Mouse (Mus musculus): ENCODE results near the gene Gipc3. TPM values are rescaled to one million over a fixed set of nuclear protein-coding genes. Genes with fewer than 3 reads are reported as not detected.
A peak's percentile ranks its signal among the peaks of the same experiment; 100 is the strongest.

Gene Gipc3
- total RNA-seq, 2 experiments from 2014 or later = 5.9 TPM

DNA sequence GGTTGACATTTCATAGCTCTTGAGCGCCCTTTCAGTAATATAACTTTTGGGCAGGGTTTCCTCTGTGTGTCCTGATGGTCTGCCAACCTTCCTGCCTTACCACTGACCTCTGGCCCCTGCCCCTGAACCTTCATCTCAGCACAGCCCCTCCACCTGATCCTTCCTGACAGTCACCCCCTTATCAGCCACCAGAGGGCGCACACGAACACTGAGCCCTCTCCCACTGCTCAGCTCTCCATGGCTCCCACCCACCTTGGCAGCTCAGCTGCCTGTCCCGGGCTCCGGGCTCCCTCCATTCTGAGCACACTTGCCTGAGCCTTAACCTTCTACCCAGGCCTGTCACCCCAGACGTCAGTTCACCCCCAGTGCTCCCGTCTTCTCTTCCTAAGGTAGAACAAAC, 53.8 kb downstream of the Gipc3 start:
- DNase-seq = peak; percentile 69 to 73

DNA sequence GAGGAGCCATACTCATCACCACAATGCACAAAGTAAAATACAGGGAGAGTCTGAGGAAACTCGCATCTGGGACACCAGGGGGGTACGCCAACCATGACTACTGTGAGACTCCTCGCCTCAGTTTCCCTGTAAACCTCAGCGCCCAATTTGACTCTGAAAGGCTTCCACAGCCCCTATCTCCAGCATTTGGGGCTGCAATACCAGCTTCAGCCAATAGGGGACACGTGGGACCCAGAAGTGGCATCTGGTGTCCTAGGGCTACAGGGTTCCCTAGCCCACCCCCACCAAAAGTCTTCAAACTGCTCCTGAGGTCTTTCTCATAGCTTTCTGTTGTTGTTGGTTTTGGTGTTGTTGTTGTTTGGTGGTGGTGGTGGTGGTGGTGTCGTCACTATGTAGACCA, 54.5 kb downstream of the Gipc3 start:
- DNase-seq = peak; percentile 40 to 66

More for the DNA sequence above, 53.8 kb downstream of the Gipc3 start:
- intact Hi-C loops (cut with DNase I) = loop anchor here (1.0 to 2.0 kb wide), 3 partner anchors 16 to 64 kb away; no protein-coding TSS in a partner anchor

DNA sequence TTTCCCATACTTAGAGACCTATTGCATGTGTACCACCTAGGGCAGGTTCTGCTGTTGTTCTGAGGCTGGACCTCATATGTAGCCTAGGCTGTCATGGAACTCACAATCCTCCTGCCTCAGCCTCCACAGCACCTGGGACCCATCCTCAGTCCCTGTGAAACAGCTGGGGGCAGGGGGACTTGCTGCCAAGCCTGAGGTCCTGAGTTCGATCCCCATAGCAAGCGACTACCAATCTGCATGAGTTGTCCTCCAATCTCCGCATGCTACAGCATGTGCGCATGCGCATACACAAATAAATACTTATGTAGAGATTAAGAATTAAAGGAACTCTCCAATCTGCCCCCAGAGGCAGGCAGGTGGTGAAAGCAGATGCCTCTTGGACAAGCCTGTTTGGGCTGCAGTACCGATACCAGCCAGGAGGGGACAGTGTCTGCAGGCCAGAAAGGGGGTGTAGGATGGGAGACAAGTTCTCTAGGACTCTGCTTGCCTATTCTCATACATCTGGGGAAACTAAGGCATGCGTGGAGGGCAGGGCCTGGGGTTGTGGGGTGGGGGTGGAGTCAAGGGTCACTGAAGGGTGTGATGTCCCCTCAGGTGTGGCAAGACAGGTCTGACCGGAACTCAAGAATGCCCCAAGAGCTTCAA, 55.4 kb downstream of the Gipc3 start:
- intact Hi-C loops (cut with DNase I) = loop anchor here (1.0 to 2.0 kb wide), 3 partner anchors 53 to 163 kb away; no protein-coding TSS in a partner anchor
- DNase-seq = peak; percentile 52 to 70

More for the DNA sequence above, 54.5 kb downstream of the Gipc3 start:
- intact Hi-C loops (cut with DNase I) = loop anchor here (1.0 to 2.0 kb wide), 3 partner anchors 52 to 162 kb away; no protein-coding TSS in a partner anchor

DNA sequence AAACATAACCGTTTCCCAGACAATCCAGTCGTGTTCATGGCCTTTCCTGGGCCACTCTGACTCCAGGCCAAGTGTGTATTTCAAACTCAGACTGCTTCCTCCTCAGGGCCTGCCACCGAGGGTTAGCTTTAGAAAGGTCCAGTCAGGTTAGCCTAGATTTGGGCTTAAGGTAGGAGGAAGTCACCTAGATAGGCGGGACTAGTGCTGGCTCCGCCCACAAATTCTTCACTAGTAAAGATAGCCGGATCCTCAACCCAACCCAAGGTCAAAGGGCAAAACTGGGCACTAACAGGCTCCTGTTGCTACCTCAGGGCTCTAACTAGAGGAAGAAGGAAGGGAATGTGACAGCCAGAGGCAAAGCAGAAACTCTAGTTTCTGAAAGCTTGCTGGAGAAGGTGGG, 56.5 kb downstream of the Gipc3 start:
- DNase-seq = no peak
- intact Hi-C loops (cut with DNase I) = no loop called here

DNA sequence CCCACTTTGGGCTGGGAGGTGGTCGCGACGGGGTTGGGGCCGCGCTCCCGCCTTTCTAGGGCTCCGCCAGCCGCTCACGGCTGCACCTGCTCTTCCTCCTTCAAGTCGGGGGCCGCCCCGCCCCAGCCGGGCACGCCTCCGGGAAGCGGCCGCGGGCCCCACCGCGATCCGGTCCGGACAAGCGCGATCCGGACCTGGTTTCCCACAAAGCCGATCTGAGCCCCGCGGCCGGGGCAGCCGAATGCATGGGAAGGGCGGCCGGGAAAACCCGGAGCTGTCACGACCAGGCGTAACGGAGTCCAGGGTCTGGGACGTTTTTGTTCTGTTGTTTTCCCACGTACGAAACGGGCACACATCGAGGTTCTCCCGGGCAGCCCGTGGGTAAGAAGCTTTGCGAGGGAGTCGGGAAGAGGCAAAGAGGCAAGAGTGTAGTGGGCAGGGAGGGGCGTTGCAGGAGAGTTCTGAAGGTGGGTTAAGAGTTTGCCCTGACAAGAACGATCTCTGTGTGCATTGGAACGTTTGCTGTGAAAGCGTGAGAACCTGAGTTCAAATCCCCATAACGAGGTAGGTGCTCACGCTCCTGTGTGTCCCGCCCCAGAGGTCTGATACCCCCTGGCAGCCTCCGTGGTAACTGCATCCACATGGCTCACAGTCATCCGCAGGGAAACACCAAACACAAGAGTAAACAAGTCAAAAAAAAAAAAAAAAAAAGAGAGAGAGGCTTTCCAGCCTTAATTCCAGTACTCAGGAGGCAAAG, 57.2 kb downstream of the Gipc3 start:
- intact Hi-C loops (cut with DNase I) = no loop called here
- DNase-seq = peak; percentile 91 to 97

Small RNA genes lying within 50 kb of the gene (microRNA-seq; reads per million reads assigned to microRNA genes)
- 0.67 to 0.72 reads per million in 2 experiments for gene Mir6913 (ENCODE audit: borderline number of aligned reads in 2 of 2)

Other genes starting within 250 kb of the Gipc3 start
- gene Creb3l3, start 244.4 kb downstream of the Gipc3 start, total RNA-seq (2021) = 1 to 10 TPM in 1 of 2 experiments, under 1 TPM in 1; 0.95 to 1.1 TPM
- gene Map2k2, start 237.4 kb downstream of the Gipc3 start, total RNA-seq (2021) = 100 to 1,000 TPM; 113 to 125 TPM
- 10 to 100 TPM; 37.9 to 39.5 TPM for gene Zbtb7a, start 208.0 kb downstream of the Gipc3 start, total RNA-seq (2021)
- gene Pias4, start 175.3 kb downstream of the Gipc3 start, total RNA-seq (2021) = 10 to 100 TPM; 14.0 to 17.1 TPM
- 1,000 to 10,000 TPM; 1,005 to 1,085 TPM for gene Eef2, start 166.6 kb downstream of the Gipc3 start, total RNA-seq (2021)
- gene Dapk3, start 160.3 kb downstream of the Gipc3 start, total RNA-seq (2021) = 10 to 100 TPM; 31.0 to 31.3 TPM
- not detected for gene 4930442H23Rik, start 159.4 kb downstream of the Gipc3 start, total RNA-seq (2021)
- 1 to 10 TPM; 7.8 to 7.9 TPM for gene Nmrk2, start 141.2 kb downstream of the Gipc3 start, total RNA-seq (2021)
- gene Atcay, start 112.4 kb downstream of the Gipc3 start, total RNA-seq (2021) = under 1 TPM in 1 of 2 experiments, not detected in 1; 0.11 TPM
- 1 to 10 TPM; 2.5 to 3.6 TPM for gene Zfr2, start 110.1 kb downstream of the Gipc3 start, total RNA-seq (2021)
- gene Matk, start 90.3 kb downstream of the Gipc3 start, total RNA-seq (2021) = under 1 TPM; 0.39 to 0.41 TPM
- 10 to 100 TPM; 95.2 to 97.4 TPM for gene Mrpl54, start 76.3 kb downstream of the Gipc3 start, total RNA-seq (2021)
- 100 to 1,000 TPM; 102 to 108 TPM for gene Apba3, start 76.3 kb downstream of the Gipc3 start, total RNA-seq (2021)
- under 1 TPM in 1 of 2 experiments, not detected in 1; 0.19 TPM for gene Tjp3, start 51.7 kb downstream of the Gipc3 start, total RNA-seq (2021)
- gene Pip5k1c, start 50.3 kb downstream of the Gipc3 start, total RNA-seq (2021) = 10 to 100 TPM; 31.5 to 33.3 TPM
- gene Cactin, start 22.2 kb downstream of the Gipc3 start, total RNA-seq (2021) = 10 to 100 TPM; 13.2 to 17.4 TPM
- gene Tbxa2r, start 14.5 kb downstream of the Gipc3 start, total RNA-seq (2021) = 1 to 10 TPM; 5.0 to 5.4 TPM
- gene Hmg20b, start 7.2 kb upstream of the Gipc3 start, total RNA-seq (2021) = 10 to 100 TPM; 60.4 to 67.1 TPM
- 10 to 100 TPM; 11.7 to 12.5 TPM for gene Mfsd12, start 14.2 kb upstream of the Gipc3 start, total RNA-seq (2021)
- gene 4930404N11Rik, start 22.6 kb upstream of the Gipc3 start, total RNA-seq (2021) = under 1 TPM; 0.31 to 0.81 TPM
- gene Fzr1, start 35.2 kb upstream of the Gipc3 start, total RNA-seq (2021) = 10 to 100 TPM; 27.8 to 29.4 TPM
- 10 to 100 TPM; 50.3 to 52.2 TPM for gene Dohh, start 41.2 kb upstream of the Gipc3 start, total RNA-seq (2021)
- 1 to 10 TPM; 1.1 to 2.0 TPM for gene Gm48551, start 41.2 kb upstream of the Gipc3 start, total RNA-seq (2021)
- under 1 TPM in 1 of 2 experiments, not detected in 1; 0.62 TPM for gene Gm48552, start 45.7 kb upstream of the Gipc3 start, total RNA-seq (2021)
- gene Smim24, start 49.8 kb upstream of the Gipc3 start, total RNA-seq (2021) = 1 to 10 TPM; 2.2 to 2.4 TPM
- gene Nfic, start 112.4 kb upstream of the Gipc3 start, total RNA-seq (2021) = 100 to 1,000 TPM; 115 to 133 TPM
- gene Celf5, start 139.4 kb upstream of the Gipc3 start, total RNA-seq (2021) = under 1 TPM in 1 of 2 experiments, not detected in 1; 0.24 TPM
- 10 to 100 TPM; 61.9 to 63.9 TPM for gene Ncln, start 153.1 kb upstream of the Gipc3 start, total RNA-seq (2021)
- 1 to 10 TPM in 1 of 2 experiments, under 1 TPM in 1; 0.61 to 1.3 TPM for gene S1pr4, start 156.9 kb upstream of the Gipc3 start, total RNA-seq (2021)
- under 1 TPM; 0.73 to 0.78 TPM for gene Gna15, start 181.0 kb upstream of the Gipc3 start, total RNA-seq (2021)
- gene Gna11, start 201.9 kb upstream of the Gipc3 start, total RNA-seq (2021) = 10 to 100 TPM; 50.7 to 51.7 TPM
- 1,000 to 10,000 TPM in 1 of 2 experiments, 100 to 1,000 TPM in 1; 977 to 1,076 TPM for gene Aes, start 216.2 kb upstream of the Gipc3 start, total RNA-seq (2021)
- gene Tle2, start 231.3 kb upstream of the Gipc3 start, total RNA-seq (2021) = 10 to 100 TPM in 1 of 2 experiments, 1 to 10 TPM in 1; 7.5 to 11.5 TPM